Mouse (Mus musculus) left cerebral cortex, adult 18-20 months (tissue): Measurements from ENCODE around the gene Hdac11. TPM values are rescaled to one million over a fixed set of nuclear protein-coding genes. Genes with fewer than 3 reads are reported as not detected.

Source experiments
- total RNA-seq, 2 experiments: library from RNA; stranded (reverse); gene quantifications; 2 replicates each; pipeline ENCODE4 v1.2.3; 2021

The Hdac11 gene
- total RNA-seq, 2 experiments from 2014 or later = 170 to 186 TPM

Other genes starting within 250 kb of the Hdac11 start
- gene Iqsec1, start 168.0 kb upstream of the Hdac11 start, total RNA-seq = 100 to 1,000 TPM; 343 TPM
- 10 to 100 TPM; 20.3 TPM for gene Nup210, start 39.8 kb upstream of the Hdac11 start, total RNA-seq
- gene Fbln2, start 55.8 kb downstream of the Hdac11 start, total RNA-seq = 1 to 10 TPM; 6.5 to 7.3 TPM